Mouse (Mus musculus) R1 (cell line): Measurements from ENCODE around the gene Hspbap1.

Experiments used
- DNase-seq: peaks from one replicate; pipeline ENCODE4 v3.0.0-alpha.2; 2018; ENCODE audit warnings: low read depth, low spot score

Hspbap1 gene

GRCm38 (mm10) chr16:35769878-35770657 lies at the start of gene Hspbap1:
TSS of gene Hspbap1 (plus strand) at chr16:35770375.
- peak; percentile 92 for DNase-seq

GRCm38 (mm10) chr16:35724561-35724960 lies 45.6 kb upstream of the Hspbap1 start:
- DNase-seq, result no peak

DNA sequence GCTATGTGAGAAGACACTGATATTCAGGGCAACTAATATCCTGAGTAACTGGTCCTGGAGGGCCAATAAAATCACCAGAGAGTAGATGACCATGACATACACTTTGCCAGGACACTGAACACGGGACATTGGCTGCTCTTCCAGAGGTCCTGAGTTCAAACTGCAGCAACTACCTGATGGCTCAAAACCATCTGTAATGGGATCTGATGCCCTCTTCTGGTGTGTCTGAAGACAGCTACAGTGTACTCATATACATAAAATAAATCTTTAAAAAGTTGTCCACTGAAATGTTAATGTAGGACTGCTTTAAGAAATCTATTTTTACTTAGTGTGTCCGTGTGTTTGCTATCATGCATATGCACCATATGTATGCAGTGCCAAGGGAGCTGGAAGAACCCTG lies 43.6 kb upstream of the Hspbap1 start:
- no peak for DNase-seq

DNA sequence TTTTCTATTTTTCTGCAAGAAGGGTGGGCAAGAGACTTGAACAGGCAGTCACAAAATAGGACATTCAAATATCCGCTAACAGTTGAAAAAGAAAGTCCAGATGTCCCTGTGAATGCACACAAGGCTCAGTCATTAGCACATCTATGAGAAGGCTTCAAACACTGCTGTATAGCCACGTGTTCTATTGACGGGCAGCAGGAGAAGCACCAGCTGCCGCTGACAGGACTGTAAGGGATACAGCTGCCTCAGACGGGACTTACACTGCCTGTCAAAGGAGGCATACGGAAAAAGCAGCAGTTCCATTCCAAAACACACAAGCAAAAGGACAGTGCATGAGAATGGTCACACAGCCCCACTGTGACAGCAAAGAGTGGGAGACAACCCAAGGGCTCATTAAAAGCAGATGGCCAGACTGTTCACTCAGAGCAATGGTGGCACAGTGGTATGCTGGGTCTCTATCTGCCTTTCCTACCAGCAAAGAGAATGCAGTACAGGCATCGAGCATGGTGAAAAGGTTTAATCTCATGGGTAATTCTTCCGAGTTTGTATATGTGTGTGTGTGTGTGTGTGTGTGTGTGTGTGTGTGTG lies 40.9 kb upstream of the Hspbap1 start:
- peak; percentile 80 for DNase-seq

GRCm38 (mm10) chr16:35732096-35732495 lies 38.1 kb upstream of the Hspbap1 start:
- no peak for DNase-seq

DNA sequence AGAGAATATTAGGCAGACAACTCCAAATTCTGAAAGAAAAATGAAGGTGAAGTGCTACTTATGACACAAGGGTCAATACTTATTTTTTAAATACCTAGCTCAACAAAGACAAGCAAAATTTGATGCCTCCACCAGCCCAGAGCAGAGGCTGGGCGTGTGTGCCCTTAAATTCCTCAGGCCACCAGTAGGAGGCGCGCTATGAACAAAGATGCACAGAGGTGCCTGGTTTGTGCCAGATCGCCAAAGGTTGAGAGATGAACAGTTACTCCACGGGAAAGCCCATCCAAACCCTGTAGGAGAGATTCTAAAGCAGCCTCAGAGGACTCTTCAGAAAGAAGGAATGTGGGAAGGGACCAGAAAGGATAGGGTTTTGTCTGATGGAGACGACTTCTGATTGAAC lies 36.1 kb upstream of the Hspbap1 start:
- peak; percentile 83 for DNase-seq

- peak; percentile 66 for DNase-seq
These were observed 31.9 kb upstream of the Hspbap1 start for GRCm38 (mm10) chr16:35738096-35738767.

DNA sequence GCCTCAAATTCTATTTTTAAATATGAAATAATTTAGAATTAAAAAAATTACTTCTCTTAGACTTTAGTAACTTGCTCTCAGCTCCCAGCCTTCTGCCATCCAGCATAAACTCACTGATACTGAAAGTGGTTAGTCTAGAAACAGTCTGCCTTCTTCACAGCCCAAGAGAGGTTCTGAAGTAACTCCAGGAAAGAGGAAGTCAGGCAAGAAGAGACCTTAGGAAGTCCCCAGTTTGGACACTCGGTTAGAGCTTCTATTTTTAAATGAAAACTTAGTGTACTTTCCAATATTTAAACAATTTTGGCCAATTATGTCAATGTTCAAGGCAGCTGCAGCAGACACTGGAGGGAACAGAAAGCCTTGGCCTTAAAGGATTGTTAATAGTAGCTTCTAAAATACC lies 30.6 kb upstream of the Hspbap1 start:
- DNase-seq, result no peak

DNA sequence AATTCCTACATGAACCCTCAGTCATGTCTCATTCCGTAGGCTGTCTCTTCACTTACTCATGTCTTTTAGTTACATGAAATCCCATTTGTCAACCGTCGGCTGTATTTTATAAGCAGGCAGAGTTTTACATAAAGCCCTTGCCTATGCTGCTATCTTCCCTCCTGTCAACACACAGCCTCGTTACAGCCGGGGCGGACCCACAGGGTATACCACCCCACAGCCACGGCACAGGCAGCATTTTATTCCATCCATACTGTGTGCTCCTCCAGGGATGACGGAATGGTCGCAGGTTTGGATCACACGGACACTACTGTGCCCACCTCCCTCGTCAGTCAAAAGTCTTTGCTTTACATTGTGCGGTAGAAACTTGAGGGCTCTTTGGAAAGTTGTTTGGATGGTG lies 29.8 kb upstream of the Hspbap1 start:
- DNase-seq, result no peak

- DNase-seq, result peak; percentile 16
These were observed 29.2 kb upstream of the Hspbap1 start for GRCm38 (mm10) chr16:35740943-35741342.

- no peak for DNase-seq
These were observed 28.6 kb upstream of the Hspbap1 start for GRCm38 (mm10) chr16:35741621-35742020.

DNA sequence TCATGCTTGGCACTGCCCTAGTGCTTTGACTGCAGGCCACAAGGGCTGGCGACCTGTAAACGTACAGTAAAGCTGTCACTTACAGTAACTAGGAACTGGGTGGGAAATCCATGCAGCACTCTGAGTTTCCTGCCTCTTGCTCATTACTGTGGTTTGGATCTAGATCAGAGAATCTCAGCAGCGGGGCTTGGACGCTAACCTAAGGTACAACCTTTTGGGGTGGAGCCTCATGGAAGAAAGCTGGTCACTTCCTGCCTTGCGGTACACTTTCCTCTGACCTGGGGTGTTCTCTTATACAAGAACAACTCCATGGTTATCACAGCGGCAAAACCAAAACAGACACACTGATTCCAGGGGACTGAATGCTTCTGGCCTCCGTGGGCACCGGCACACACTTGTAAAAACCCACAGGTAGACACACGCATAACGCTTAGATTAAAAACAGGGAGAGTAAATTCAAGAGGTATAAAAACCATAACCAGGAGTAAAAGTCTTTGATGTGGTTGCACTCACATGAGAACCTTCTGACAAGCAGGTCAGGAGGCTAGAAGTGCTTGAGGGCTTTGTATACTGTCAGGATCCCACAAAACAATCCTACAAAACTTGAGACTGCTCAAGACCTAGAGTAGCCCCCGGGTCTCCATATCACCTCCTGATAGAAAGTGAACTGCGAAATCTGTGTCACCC lies 27.8 kb upstream of the Hspbap1 start:
- no peak for DNase-seq

GRCm38 (mm10) chr16:35747417-35748236 lies 22.5 kb upstream of the Hspbap1 start:
- no peak for DNase-seq

DNA sequence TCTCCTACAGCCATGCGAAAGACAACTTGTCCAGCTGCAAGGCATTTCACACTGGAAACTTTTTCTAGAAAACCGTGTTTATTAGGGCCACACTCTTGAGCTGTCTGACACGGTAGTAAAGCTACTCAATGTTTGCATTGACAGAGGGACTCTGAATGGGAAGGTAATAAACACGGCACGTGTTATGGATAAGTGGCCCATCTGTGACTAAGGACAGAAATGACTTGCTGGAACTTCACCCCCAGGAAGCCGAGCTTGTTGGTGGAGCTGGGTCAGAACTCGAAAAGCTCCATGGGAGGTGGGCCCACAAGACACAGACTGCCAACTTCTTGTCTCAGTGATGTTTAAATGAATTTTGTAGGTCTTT lies 22.0 kb upstream of the Hspbap1 start:
- no peak for DNase-seq

DNA sequence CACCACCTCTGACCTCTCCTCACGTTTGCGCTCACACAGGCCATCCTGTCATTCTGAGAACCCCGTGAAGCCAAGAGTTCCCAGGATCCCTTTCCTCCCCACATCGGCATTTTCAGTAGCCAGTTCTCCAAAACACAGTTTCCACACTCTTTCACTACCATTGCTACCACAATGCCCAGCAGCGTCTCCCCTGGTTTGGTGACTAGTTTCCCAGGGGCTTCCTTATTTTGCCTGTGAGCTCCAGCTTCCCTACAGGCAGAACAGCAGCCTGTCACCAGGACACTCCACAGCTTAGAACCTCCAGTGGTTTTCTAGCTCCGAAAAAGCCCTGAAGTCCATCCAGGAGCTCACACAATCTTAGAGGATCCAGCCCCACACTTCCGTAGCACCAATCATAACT lies 20.8 kb upstream of the Hspbap1 start:
- no peak for DNase-seq

GRCm38 (mm10) chr16:35751841-35752240 lies 18.3 kb upstream of the Hspbap1 start:
- no peak for DNase-seq

GRCm38 (mm10) chr16:35753926-35754325 lies 16.2 kb upstream of the Hspbap1 start:
- no peak for DNase-seq

DNA sequence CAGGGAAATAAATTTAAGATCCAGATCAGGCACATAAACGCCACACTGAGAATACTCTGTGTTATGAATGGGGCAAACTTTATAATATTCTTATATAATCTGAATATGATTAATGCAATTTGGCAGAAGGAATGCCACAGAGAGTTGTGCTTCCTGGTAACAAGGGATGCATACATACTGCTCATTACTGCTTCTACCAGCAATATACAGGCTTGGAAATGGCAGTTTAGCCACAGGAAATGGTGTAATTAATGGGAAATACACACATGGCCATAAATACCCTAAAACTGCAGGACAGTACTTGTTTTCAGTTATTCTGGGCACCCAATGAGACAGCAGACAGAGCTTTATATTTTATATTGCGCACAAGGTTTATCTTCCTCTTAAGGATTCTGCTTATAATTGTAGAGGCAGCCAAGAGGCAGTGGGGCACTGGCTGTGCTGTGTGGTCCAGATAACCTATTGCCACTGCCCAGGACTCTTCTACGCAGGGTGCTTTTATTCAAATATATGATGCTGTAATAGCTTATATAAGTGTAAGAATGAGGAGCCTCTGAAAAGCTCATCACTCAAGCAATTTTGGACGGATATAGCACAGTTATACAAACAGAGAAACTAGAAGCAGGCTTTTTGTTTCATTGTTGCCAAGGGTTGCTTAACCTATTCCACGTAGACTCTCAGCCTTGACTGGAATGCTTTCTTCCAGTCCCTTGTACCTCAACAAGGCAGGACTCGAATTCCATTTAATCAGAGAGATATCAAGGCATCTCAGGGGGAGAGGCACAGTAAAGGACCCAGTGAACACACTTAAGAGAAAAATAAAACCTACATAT lies 14.5 kb upstream of the Hspbap1 start:
- DNase-seq, result no peak

DNA sequence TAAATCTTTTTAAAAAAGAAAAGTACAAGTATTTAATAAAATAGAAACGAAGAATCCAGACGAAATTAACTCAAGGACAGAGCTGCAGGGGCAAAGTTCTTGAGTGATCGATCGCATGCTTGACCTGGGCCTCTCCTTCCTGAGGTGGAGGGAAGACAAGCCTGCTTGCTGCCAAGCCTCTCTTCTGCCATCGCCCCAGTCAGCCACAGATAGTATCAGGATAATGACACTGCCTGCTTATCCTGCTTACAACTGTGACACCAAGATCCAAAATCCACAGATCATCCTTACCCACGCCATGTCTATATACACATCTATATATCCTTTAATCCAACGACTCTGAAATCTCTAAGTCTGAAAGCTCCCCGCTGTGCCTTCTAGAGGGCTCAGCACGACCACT lies 13.5 kb upstream of the Hspbap1 start:
- no peak for DNase-seq

GRCm38 (mm10) chr16:35759401-35759800 lies 10.8 kb upstream of the Hspbap1 start:
- DNase-seq, result no peak
